Mouse (Mus musculus): ENCODE data around the gene Def8. TPM values are rescaled to one million over a fixed set of nuclear protein-coding genes. Genes with fewer than 3 reads are reported as not detected.

Def8 gene
- polyA plus RNA-seq, 1 experiment from 2014 or later, result 21.3 TPM

- DNase-seq (ENCODE audit: low spot score), result no peak
Observed at GRCm38 (mm10) chr8:123478456-123479218, 55.3 kb downstream of the Def8 start.

GRCm38 (mm10) chr8:123482627-123483026, 59.3 kb downstream of the Def8 start:
- DNase-seq (ENCODE audit: low spot score), result no peak

GRCm38 (mm10) chr8:123491280-123492075, 68.2 kb downstream of the Def8 start:
- DNase-seq (ENCODE audit: low spot score), result no peak

- no peak for DNase-seq (ENCODE audit: low spot score)
Observed at GRCm38 (mm10) chr8:123492898-123493297, 69.6 kb downstream of the Def8 start.

DNA sequence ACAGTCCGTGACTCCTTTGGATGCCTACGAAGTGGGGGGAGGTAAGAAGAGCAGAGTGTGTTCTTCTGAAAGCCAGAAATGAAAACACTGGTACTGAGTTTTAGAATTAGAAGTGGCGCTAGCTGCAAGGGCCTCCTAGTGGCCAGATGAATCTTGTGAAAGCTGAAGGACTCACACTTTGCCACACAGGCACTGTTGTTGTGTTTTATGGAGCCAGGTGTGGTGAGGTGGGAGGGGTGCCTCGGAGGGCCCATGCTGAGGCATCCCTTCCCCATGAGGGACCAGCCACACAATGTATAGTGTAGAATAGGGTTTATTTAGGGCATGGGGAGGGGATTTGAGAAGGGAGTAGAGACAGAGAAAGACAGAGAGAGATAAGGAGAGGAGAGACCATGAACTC, 74.4 kb downstream of the Def8 start:
- no peak for DNase-seq (ENCODE audit: low spot score)

DNA sequence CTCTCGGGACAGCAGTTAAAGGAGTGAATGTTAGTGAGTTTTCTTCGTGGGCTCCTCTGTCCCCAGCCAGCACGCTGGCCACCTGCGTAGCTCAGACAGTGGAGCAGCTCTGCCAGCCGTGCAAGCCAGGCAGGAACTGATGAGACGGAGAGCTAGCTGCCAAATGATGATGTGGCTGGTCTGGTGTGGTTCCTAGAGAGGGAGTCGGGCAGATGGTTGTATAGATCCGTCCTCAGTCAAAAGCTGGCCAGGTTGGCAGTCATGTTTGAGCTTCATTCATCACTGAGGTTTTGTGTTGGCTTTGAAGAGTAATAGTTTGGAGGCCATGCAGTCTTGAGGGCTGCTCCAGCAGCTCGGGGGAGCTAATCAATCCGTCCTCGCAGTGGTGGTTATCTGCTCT, 75.6 kb downstream of the Def8 start:
- no peak for DNase-seq (ENCODE audit: low spot score)

GRCm38 (mm10) chr8:123499556-123499955, 76.2 kb downstream of the Def8 start:
- no peak for DNase-seq (ENCODE audit: low spot score)

DNA sequence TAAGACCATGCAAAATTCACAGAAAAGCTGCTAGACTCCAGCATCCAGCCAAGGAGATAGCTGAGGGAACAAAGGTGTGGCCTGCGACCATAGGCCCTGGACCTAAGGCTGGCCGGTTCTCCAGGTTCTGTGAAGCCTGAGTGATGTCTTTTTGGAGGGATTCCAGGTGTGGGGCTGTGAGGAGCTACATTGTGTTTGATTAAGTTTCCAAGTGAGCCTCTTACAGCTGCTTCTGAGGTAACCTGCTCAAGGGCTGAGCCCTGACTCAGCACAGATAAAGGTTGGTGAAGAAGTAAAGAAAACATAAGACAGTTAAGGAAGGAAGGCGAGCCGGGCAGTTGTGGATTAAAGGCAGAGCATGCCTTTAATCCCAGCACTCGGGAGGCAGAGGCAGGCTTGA, 78.9 kb downstream of the Def8 start:
- DNase-seq (ENCODE audit: low spot score), result no peak

- DNase-seq (ENCODE audit: low spot score), result no peak
Observed at GRCm38 (mm10) chr8:123503801-123504467, 80.6 kb downstream of the Def8 start.

DNA sequence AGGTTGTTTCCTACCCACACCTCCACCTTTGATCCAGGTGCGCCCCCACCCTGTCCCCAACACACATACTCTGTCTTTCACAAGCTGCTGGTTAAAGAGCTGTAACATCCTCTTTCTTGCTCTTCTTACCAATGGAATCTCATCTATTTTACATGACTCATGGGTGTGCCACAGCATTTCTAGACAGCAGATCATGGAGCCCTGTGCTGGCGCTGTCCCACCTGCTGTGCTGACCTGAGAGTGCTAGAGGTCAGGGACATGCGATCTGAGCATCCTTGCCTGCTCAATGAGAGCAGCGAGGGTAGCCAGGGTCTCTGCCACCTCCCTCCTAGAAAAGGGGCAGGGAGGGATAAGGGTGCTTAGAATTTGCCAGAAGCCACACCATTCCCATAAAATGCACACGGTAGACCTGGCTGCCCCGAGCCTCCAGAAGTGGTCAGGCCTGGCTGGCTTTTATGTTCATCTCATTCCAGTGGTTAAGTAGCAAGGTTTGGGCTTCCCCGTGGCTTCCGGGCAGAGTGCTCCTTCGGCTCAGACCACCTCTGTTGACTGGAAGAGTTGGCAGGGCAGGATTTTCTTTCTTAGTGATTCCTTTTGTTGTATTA, 81.4 kb downstream of the Def8 start:
- DNase-seq (ENCODE audit: low spot score), result no peak

DNA sequence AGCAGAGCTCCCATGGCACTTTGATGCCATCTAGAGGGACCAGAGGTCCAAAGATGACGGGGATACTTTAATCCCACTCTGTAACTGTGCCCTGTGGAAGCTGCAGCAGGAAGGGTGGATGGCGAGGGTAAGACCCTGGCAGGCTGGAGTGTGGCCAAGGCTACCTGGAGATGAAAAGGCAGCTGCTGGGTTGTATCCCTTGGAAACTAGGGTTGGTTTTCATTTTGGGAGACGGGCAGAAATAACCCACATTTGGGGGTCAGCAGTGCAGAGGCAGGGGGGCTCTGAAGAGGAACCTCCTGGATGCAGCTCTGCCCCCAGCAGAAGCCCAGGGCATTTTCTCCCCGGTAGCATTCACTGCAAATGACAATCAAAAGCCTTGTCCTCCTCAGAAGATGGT, 81.9 kb downstream of the Def8 start:
- DNase-seq (ENCODE audit: low spot score), result no peak

GRCm38 (mm10) chr8:123505695-123506094, 82.4 kb downstream of the Def8 start:
- DNase-seq (ENCODE audit: low spot score), result no peak

GRCm38 (mm10) chr8:123507153-123507552, 83.8 kb downstream of the Def8 start:
- no peak for DNase-seq (ENCODE audit: low spot score)

DNA sequence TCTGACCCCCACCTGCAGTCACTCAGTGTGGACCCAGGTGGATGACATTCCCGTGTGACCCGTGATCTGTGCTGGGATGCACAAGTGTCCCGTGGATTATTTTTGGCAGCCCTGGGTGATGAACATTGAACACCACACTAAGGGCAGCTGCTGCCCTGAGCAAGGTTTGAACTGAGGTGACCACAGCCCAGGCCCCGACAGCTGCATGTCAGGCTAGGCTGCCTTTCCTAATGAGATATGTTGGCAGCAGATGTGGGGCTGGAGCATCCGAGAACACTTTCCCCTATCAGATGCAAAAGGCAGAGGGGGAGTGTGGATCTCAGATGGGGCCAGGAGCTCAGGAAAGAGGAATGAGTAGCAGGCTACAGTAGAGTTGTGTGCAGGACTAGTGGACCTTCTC, 87.5 kb downstream of the Def8 start:
- DNase-seq (ENCODE audit: low spot score), result no peak

Other genes starting within 250 kb of the Def8 start
- 2.7 and 3.7 TPM in 2 replicates for gene Dpep1, start 237.3 kb upstream of the Def8 start, polyA plus RNA-seq (2015; fragmentation: Nextera tagmentation; extraction: Ambion mirVana)
- gene Chmp1a, start 210.8 kb upstream of the Def8 start, polyA plus RNA-seq (2015; fragmentation: Nextera tagmentation; extraction: Ambion mirVana), result 144 and 151 TPM in 2 replicates
- 1.0 and 2.2 TPM in 2 replicates for gene Spata33, start 210.7 kb upstream of the Def8 start, polyA plus RNA-seq (2015; fragmentation: Nextera tagmentation; extraction: Ambion mirVana)
- 18.3 and 18.6 TPM in 2 replicates for gene Cdk10, start 198.7 kb upstream of the Def8 start, polyA plus RNA-seq (2015; fragmentation: Nextera tagmentation; extraction: Ambion mirVana)
- 8.4 and 8.8 TPM in 2 replicates for gene Spata2l, start 187.3 kb upstream of the Def8 start, polyA plus RNA-seq (2015; fragmentation: Nextera tagmentation; extraction: Ambion mirVana)
- gene Zfp276, start 169.3 kb upstream of the Def8 start, polyA plus RNA-seq (2015; fragmentation: Nextera tagmentation; extraction: Ambion mirVana), result 15.8 and 18.8 TPM in 2 replicates
- gene Vps9d1, start 169.2 kb upstream of the Def8 start, polyA plus RNA-seq (2015; fragmentation: Nextera tagmentation; extraction: Ambion mirVana), result 11.5 and 12.0 TPM in 2 replicates
- 22.0 and 22.5 TPM in 2 replicates for gene Fanca, start 105.0 kb upstream of the Def8 start, polyA plus RNA-seq (2015; fragmentation: Nextera tagmentation; extraction: Ambion mirVana)
- gene Spire2, start 90.8 kb upstream of the Def8 start, polyA plus RNA-seq (2015; fragmentation: Nextera tagmentation; extraction: Ambion mirVana), result 1.3 and 1.4 TPM in 2 replicates
- 155 and 165 TPM in 2 replicates for gene Tcf25, start 49.8 kb upstream of the Def8 start, polyA plus RNA-seq (2015; fragmentation: Nextera tagmentation; extraction: Ambion mirVana)
- 0.28 and 0.56 TPM in 2 replicates for gene Mc1r, start 16.4 kb upstream of the Def8 start, polyA plus RNA-seq (2015; fragmentation: Nextera tagmentation; extraction: Ambion mirVana)
- gene Tubb3, start 12.1 kb upstream of the Def8 start, polyA plus RNA-seq (2015; fragmentation: Nextera tagmentation; extraction: Ambion mirVana), result 11.9 and 16.3 TPM in 2 replicates
- gene Afg3l1, start 54.4 kb downstream of the Def8 start, polyA plus RNA-seq (2015; fragmentation: Nextera tagmentation; extraction: Ambion mirVana), result 37.1 and 47.2 TPM in 2 replicates
- gene Dbndd1, start 91.9 kb downstream of the Def8 start, polyA plus RNA-seq (2015; fragmentation: Nextera tagmentation; extraction: Ambion mirVana), result 1.4 and 1.8 TPM in 2 replicates
- gene Gas8, start 95.3 kb downstream of the Def8 start, polyA plus RNA-seq (2015; fragmentation: Nextera tagmentation; extraction: Ambion mirVana), result 13.4 and 13.8 TPM in 2 replicates
- gene Rhou, start 230.4 kb downstream of the Def8 start, polyA plus RNA-seq (2015; fragmentation: Nextera tagmentation; extraction: Ambion mirVana), result 0.66 and 0.96 TPM in 2 replicates

All from thymus, postnatal 0 days (tissue).